Mouse (Mus musculus): ENCODE data around the gene Ttc3.

Ttc3 gene

DNA sequence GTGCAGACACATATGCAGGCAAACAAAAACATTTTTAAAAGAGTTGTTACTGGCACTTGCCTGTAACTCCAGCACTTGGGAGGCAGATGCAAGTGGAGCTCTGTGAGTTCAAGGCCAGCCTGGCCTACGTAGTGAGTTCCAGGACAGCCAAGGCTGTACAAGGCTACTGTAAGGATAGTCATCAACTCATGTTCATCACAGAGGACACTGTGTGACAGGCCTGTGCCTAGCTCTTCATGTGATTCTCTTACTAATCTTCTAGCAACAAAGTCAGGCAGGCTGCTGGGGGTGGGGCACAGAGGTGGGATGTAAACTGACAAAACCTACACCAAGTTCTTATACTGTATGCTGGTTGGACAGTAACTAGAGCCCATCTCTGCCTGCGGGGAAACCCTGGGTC lies 136.7 kb downstream of the Ttc3 start:
- DNase-seq (ENCODE audit: low spot score in 2 of 2): no peak

DNA sequence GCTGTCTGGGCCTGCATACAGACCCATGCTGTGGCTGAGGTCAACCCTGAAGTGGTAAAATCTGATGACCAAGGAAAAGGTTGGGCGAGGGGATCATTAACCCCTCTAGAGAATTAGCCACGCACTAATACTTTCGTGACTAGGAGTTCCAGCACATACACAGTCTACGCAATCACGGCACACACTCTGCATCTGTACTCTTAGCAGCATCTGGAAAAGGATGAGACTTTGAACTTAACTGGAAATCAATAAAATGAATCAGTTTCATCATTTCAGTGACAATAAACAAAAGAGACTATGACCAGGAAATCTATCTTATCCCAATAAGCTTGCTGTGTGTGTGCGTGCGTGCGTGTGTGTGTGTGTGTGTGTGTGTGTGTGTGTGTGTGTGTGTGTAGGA lies 138.4 kb downstream of the Ttc3 start:
- no peak for DNase-seq (ENCODE audit: low spot score in 2 of 2)

DNA sequence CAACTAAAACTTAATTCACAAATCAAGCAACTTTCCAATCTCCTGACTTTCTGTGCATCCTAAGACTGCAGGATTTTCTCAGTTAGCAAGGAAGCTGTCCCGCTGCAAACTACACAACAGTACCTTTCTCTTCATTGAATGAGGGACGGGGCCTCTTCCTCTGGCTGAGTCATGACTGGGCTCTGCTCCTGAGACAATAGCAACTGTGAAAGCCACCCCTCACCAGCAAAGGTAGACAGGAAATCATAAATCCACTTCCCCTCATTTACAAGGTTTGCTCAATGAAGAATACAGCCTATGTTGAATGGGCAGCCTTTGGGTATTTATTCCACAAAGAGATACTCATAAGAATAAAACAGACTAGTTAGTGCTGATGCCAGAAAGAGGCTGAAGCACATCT lies 139.6 kb downstream of the Ttc3 start:
- DNase-seq (ENCODE audit: low spot score in 2 of 2): no peak

DNA sequence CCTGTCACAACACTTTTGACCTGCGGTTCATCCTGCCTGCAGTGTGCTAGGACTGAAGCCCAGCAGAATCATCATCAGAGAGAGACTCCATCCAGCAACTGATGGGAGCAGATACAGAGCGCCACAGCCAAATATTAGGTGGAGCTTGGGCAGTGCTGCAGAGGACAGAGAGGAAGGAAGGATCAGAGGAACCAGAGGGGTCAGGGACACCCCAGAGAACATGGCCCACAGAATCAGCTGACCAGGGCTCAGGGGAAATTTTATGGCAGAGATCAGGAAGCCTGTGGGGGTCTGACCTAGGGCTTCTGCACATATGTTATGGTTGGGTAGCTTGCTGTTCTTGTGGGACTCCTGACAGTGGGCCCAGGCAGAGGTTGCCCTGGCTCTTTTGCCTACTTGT lies 147.2 kb downstream of the Ttc3 start:
- DNase-seq (ENCODE audit: low spot score in 2 of 2): no peak
